Mouse (Mus musculus) lung, adult 2 months (tissue): Measurements from ENCODE around the gene Tex16. TPM values are rescaled to one million over a fixed set of nuclear protein-coding genes. Genes with fewer than 3 reads are reported as not detected.

Experiments
- DNase-seq: peaks from one replicate; pipeline ENCODE4 v3.0.0; 2022
- H3K4me1 ChIP-seq: fragments of 200-500 bp; 2 replicates; pipeline ENCODE4 v1.6.1; 2011; ENCODE audit warnings: low read length; ENCODE audit not compliant: control insufficient read depth, insufficient read depth
- H3K4me3 ChIP-seq: fragments of 200-500 bp; replicated peaks from 2 replicates; pipeline ENCODE3; 2011; ENCODE audit warnings: low read depth, mild to moderate bottlenecking, control low read depth, low read length; ENCODE audit errors: extremely low read depth
- CTCF ChIP-seq: fragments of 200-500 bp; IDR thresholded peaks from 2 replicates; pipeline ENCODE4 v1.5.1; 2011; ENCODE audit warnings: mild to moderate bottlenecking, low read length, control low read depth; ENCODE audit not compliant: insufficient read depth
- POLR2A ChIP-seq: fragments of 200-500 bp; IDR thresholded peaks from 2 replicates; pipeline ENCODE4 v1.6.1; 2011; ENCODE audit warnings: low read depth, mild to moderate bottlenecking, control low read depth, low read length, borderline replicate concordance; ENCODE audit errors: extremely low read depth
- WGBS: fragments of 180-500 bp; shearing (Covaris S2); methylation state at CpG from one replicate; pipeline ENCODE4 v1.1.7; 2018; 5-methylcytosine and 5-hydroxymethylcytosine counted together
- polyA plus RNA-seq: library from polyadenylated mRNA; depleted of rRNA; stranded (reverse); fragments of >200 nt; gene quantifications from 2 replicates; pipeline ENCODE4 v1.2.3, GENCODE M21; 2012; rRNA removed

Gene Tex16
- polyA plus RNA-seq, result not detected in 2 replicates

DNA sequence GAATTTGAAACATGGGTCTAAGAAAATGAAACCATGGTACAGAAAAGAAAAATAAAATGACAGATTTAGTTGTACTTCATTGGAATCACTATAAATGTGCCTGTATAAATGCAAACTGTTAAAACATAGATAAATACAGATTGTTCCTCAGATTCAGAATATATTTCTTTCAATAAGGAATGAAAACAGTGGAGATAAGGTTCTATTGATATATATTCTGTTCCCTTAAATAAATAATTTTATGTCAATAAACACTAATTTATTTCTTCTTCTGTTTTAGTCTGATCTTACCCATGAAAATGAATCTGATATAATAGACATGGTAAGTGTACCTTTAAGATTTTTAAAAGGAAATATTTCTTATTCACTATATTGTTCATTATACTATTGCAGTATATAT lies at the start of gene Tex16:
Tex16 (plus strand) TSS at position 301 of the 400 bp plus-strand sequence.
- H3K4me3 ChIP-seq, result no peak within 1 kb of the TSS
- H3K4me1 ChIP-seq, result no peaks in the 10 kb centered on the region
- DNase-seq, result no peak
- TF ChIP-seq POLR2A (no peak), CTCF (no peak)

DNA sequence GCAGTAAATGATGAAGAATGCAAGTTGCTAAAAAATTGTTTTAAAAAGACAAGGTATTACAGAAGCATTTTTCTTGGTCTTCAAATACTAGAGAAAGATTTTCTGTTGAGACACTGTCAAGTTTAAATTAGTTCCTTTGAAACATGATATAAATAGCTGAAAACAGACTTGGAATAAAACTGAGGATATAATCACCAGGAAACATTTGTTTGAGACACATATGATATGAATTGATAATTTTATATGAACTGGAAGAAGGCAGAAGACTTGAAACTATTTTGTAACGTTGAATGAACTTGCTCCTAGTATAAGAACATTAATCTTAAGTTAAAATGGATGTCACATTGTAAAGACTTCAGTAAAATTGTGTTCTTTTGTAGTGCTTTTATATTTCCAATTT lies 11.1 kb upstream of the Tex16 start:
- 12% methylated on average over 1 of the region's 1 CpGs for WGBS
- TF ChIP-seq CTCF (no peak), POLR2A (no peak)
- DNase-seq, result no peak
- Histone ChIP-seq H3K4me1 (no peaks in the 10 kb centered on the region), H3K4me3 (no peak overlapping the region)

Other genes with a start within 250 kb of the Tex16 start
- gene Gm45194, start 119.6 kb upstream of the Tex16 start, polyA plus RNA-seq, result not detected in 2 replicates
- gene 4933403O08Rik, start 228.0 kb downstream of the Tex16 start, polyA plus RNA-seq, result not detected in 2 replicates